Mouse (Mus musculus) G1E (cell line): ENCODE data around the gene Wdr90. TPM values are rescaled to one million over a fixed set of nuclear protein-coding genes. Genes with fewer than 3 reads are reported as not detected.
"Not testable (repeated sequence)": the region's sequence is repeated elsewhere in the genome, so short reads cannot be mapped to it uniquely, and the experiment has no call there.

Experiments
- ATAC-seq: 2 replicates; pipeline ENCODE4 v1.8.0; 2016; ENCODE audit warnings: mild to moderate bottlenecking; ENCODE audit not compliant: insufficient number of reproducible peaks, poor library complexity, low FRiP score, severe bottlenecking; ENCODE audit errors: extremely low read depth
- DNase-seq: peaks from one replicate; pipeline ENCODE4 v3.0.0; 2012; ENCODE audit warnings: low spot score
- H3K27me3 ChIP-seq: 2 replicates; pipeline ENCODE4 v1.6.1; 2012; ENCODE audit warnings: mild to moderate bottlenecking, low read length, inconsistent platforms; ENCODE audit not compliant: insufficient read depth
- H3K36me3 ChIP-seq: replicated peaks from 2 replicates; pipeline ENCODE3; 2012; ENCODE audit warnings: mild to moderate bottlenecking, inconsistent platforms
- H3K4me1 ChIP-seq: 2 replicates; pipeline ENCODE4 v1.6.1; 2012; ENCODE audit warnings: low read depth, low read length, inconsistent platforms, mixed read lengths; ENCODE audit not compliant: insufficient read depth
- H3K4me3 ChIP-seq: 2 replicates; pipeline ENCODE4 v1.5.1; 2012; ENCODE audit warnings: low read depth, mild to moderate bottlenecking, inconsistent platforms, low read length, moderate library complexity, mixed read lengths
- H3K9me3 ChIP-seq: replicated peaks from 2 replicates; pipeline ENCODE4 v1.6.1; 2012; ENCODE audit warnings: inconsistent platforms
- CTCF ChIP-seq: IDR thresholded peaks from 2 replicates; pipeline ENCODE4 v1.5.1; 2012; ENCODE audit warnings: low read depth, low read length, inconsistent platforms, mixed read lengths
- GATA1 ChIP-seq: IDR thresholded peaks from 2 replicates; pipeline ENCODE4 v1.6.1; 2012; ENCODE audit warnings: borderline replicate concordance, low read length, inconsistent platforms, mixed read lengths
- GATA2 ChIP-seq: IDR thresholded peaks from 2 replicates; pipeline ENCODE4 v1.6.1; 2012; ENCODE audit warnings: low read depth, low read length, inconsistent platforms, borderline replicate concordance
- POLR2AphosphoS5 ChIP-seq: IDR thresholded peaks from 2 replicates; pipeline ENCODE4 v1.6.1; 2012; ENCODE audit warnings: low read depth, low read length, inconsistent platforms; ENCODE audit not compliant: insufficient replicate concordance
- TAL1 ChIP-seq: conservative IDR thresholded peaks from 2 replicates; pipeline ENCODE4 v1.6.1; 2012; ENCODE audit warnings: low read depth, low read length, inconsistent platforms, mixed read lengths
- polyA plus RNA-seq: library from polyadenylated mRNA; stranded (reverse); fragments of >175 nt; gene quantifications from 2 replicates; pipeline ENCODE4 v1.2.3, GENCODE M21; 2012
- total RNA-seq, 2 experiments: library from RNA; stranded (forward) in 1 of 2; stranded (reverse) in 1 of 2; fragments of 200-1000 nt in 1 of 2; fragments of >200 nt in 1 of 2; fragmentation: Nextera tagmentation in 1 of 2; gene quantifications; 2 replicates each; pipeline ENCODE4 v1.2.3; 2014 to 2017

The Wdr90 gene
- total and polyA plus RNA-seq, 3 experiments: 11.8 to 42.2 (median 17.0) TPM

DNA sequence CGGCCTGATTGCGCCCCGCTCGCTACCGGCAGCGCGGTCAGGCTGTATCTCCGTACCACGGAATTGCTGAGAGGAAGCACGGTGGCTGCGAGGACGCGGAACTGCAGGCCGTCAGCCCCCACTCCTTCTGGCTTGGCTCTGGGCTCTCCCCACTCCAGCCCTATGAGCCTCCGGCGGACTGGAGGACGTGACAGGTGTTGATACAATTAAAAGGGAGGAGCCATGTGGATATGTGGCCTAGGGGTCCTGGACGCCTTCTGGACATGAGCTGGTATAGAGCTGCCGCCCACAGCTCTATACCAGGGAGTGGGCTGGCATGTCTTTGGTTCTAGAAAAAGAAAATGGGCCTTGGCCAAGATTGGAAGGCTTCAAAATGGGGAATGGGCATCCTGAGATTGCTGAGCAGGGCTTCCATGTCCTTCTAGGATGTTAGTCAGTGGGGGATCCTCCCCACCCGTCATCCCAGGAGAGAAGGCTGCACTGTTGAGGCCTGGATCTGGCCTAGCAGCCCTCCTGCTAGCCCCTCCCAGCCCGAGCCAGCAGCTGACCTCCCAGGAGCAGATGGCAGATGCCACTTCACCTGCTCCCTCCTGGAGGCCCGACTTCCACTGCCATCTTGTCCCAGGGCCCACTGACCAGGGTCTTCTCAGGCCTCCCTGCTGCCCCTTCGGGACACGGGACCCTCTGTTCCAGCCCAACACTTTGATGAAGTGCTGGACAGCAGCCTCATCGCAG lies 51.5 kb downstream of the Wdr90 start:
- no peak for TF ChIP-seq CTCF
- H3K9me3 ChIP-seq: 0 out of 2 replicates have a peak, but pooled peaks cover 5% of the 10 kb centered on the region
- H3K4me1 ChIP-seq: peaks cover 5% of the 10 kb centered on the region; the same call in 1 of the 2 replicates
- peaks cover 46% of the 10 kb centered on the region for H3K27me3 ChIP-seq
- no peak overlapping the region for H3K4me3 ChIP-seq
- DNase-seq (no peak), ATAC-seq (no peak)
- no peaks in the 10 kb centered on the region for H3K36me3 ChIP-seq

DNA sequence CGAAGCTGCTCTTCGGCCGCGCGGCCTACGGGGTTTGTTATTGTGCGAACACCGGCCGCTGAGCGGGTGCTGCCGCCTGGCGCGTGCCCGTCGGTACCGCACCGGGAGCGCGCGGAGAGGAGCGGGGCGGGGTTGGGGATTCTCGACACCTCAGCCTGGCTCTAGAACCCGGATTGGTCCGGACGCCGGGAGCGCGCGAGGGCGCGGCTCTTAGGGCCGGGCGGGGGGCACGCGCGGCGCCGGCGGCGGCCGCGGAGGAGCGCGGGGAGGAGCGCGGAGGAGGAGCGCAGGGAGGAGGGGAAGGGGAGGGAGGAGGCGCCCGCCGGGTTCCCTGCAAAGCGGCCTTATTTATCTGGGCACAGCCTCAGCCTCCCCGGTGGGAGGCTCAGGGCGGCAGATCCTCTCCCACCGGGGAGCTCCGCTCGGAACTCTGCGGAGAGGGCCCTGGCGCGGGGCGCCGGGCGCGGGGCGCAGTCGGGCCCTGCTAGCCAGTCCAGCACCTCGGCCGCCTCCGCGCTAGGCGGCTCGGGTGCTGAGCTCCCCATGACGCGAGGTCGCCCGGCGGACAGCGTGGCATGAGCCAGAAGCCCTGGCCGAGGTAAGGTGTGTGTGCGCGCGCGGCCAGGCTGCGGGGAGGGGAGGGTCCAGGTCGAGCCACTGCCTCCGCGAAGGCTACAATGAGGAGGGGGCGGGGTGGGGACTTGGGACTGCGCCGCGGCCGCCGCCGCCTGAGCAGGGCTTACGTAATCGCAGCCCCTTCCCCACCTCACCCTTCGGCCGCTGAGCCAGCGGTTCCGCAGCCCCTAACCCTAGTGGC lies 52.3 kb downstream of the Wdr90 start, which contains the start of gene Fbxl16:
Fbxl16 (plus strand) TSS at position 297 of the 817 bp plus-strand sequence.
- H3K9me3 ChIP-seq: 0 out of 2 replicates have a peak, but pooled peaks cover 5% of the 10 kb centered on the region
- H3K4me1 ChIP-seq: peaks cover 5% of the 10 kb centered on the region; the same call in 1 of the 2 replicates
- H3K27me3 ChIP-seq: peaks cover 46% of the 10 kb centered on the region
- H3K4me3 ChIP-seq: no peak within 1 kb of the TSS
- TF ChIP-seq CTCF (no peak), GATA2 (no peak), GATA1 (no peak), TAL1 (no peak), POLR2AphosphoS5 (no peak)
- DNase-seq (no peak), ATAC-seq (no peak)
- H3K36me3 ChIP-seq: no peaks in the 10 kb centered on the region

DNA sequence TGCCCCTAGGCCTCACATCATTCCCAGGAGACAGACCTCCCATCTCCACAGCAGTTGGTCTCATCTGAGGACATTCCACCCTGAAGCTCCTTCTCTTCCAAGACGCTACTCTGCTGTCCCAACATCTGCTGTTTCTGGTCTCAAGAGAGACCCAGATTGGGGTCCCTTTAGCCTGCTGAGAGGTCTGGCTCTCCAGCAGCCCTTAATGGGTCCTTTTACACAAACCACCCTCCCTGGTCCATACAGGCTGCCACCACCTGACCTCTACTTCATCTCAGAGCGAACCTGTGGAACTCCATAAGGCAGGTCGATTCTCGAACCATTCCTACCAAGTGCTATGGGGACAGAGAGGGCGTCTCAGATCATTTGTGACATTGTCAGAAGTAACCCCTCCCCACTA lies 53.3 kb downstream of the Wdr90 start:
- ATAC-seq: no peak
- TF ChIP-seq GATA1 (no peak), GATA2 (no peak), TAL1 (no peak), POLR2AphosphoS5 (no peak), CTCF (no peak)
- no peak overlapping the region for H3K4me3 ChIP-seq
- peaks cover 46% of the 10 kb centered on the region for H3K27me3 ChIP-seq
- 0 out of 2 replicates have a peak, but pooled peaks cover 5% of the 10 kb centered on the region for H3K9me3 ChIP-seq
- H3K4me1 ChIP-seq: peaks cover 5% of the 10 kb centered on the region; the same call in 1 of the 2 replicates
- no peaks in the 10 kb centered on the region for H3K36me3 ChIP-seq
- no peak for DNase-seq

DNA sequence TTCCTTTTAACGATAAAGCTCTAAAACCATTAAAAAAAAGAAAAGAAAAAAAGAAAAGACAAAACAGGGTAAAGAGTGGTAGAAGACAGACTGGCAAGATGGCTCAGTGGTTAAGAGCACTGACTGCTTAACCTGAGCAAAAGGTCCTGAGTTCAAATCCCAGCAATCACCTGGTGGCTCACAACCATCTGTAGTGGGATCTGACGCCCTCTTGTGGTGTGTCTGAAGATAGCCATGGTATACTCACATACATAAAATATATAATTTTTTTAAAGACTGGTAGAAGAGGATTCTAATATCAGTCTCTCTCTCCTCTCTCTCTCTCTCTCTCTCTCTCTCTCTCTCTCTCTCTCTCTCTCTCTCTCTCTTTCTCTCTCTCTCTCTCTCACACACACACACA lies 53.8 kb downstream of the Wdr90 start:
- not testable (repeated sequence) for ATAC-seq, H3K4me3 ChIP-seq, H3K36me3 ChIP-seq, H3K4me1 ChIP-seq, DNase-seq, H3K9me3 ChIP-seq
- H3K27me3 ChIP-seq: peaks cover 46% of the 10 kb centered on the region

DNA sequence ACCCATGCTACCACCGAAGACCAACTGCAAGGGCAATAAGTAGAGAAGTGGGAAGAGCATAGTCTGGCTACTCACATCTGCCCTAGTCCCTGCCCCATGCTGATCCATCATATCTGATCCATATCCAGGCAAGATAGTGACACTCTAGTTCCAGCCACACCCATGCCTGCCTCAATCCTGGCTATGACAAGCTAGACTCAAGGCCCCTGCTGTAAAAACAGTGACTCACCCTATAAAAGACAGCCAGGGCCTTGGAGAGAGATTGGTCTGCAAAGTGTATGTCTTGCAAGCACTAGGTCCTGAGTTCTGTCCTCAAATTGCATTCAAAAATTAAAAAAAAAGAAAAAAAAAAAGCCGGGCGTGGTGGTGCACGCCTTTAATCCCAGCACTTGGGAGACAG lies 54.8 kb downstream of the Wdr90 start:
- H3K27me3 ChIP-seq: peaks cover 38% of the 10 kb centered on the region
- ATAC-seq: no peak
- no peak overlapping the region for H3K4me3 ChIP-seq

DNA sequence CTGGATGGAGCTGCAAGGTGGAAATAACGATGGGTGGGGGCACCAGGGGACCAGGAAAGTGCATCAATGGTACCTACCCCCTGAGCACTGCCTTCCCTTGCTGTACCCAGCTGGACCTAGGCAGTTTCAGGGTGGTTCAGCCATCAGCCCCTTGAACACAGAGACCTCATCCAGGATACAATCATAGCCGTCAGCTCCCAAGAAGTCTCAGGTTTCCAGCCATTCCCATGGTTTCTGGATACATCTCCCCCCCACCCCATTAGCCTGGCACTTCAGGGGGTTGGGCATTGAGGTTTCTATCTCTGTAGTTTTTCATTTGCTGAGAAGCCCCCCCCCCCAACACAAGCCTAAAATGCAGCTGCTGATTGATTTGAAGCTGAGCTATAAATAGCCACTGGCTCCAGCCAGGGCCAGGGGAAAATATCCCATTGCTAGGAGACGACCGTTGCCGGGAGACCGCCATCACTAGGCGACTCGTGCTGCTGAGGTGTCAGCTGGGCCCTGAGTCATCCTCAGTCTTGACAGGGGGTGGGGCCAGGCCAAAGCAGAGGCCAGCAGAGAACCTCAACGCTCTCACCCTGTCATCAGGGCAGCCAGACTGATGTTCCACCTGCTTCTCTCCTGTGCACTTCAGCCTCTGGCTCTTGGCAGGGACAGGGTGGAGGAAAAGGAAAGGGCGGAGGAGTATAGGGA lies 58.3 kb downstream of the Wdr90 start:
- TF ChIP-seq GATA1 (no peak), POLR2AphosphoS5 (no peak), CTCF (no peak), TAL1 (no peak), GATA2 (no peak)
- Histone ChIP-seq H3K36me3 (no peaks in the 10 kb centered on the region), H3K27me3 (peaks cover 7% of the 10 kb centered on the region; the same call in 1 of the 2 replicates), H3K9me3 (no peaks in the 10 kb centered on the region), H3K4me3 (no peak overlapping the region), H3K4me1 (peaks cover 7% of the 10 kb centered on the region)
- DNase-seq: no peak
- ATAC-seq: no peak

More for the DNA sequence above, 54.8 kb downstream of the Wdr90 start:
- H3K9me3 ChIP-seq: 0 out of 2 replicates have a peak, but pooled peaks cover 5% of the 10 kb centered on the region
- H3K36me3 ChIP-seq: no peaks in the 10 kb centered on the region
- peaks cover 5% of the 10 kb centered on the region; the same call in 1 of the 2 replicates for H3K4me1 ChIP-seq
- TF ChIP-seq GATA1: no peak
- no peak for DNase-seq
